Mouse (Mus musculus): ENCODE measurements around the gene Mfsd6l.
A peak's percentile ranks its signal among the peaks of the same experiment; 100 is the strongest.

The Mfsd6l gene

GRCm38 (mm10) chr11:68555918-68556584 lies at the start of gene Mfsd6l:
Gene Mfsd6l, plus strand, starts transcription at chr11:68556186.
- DNase-seq = peak; percentile 55 to 60

GRCm38 (mm10) chr11:68507246-68507645 lies 48.7 kb upstream of the Mfsd6l start:
- no peak for DNase-seq

- no peak for DNase-seq
These were observed 47.4 kb upstream of the Mfsd6l start for GRCm38 (mm10) chr11:68508619-68509018.

GRCm38 (mm10) chr11:68509194-68509593 lies 46.8 kb upstream of the Mfsd6l start:
- no peak for DNase-seq

GRCm38 (mm10) chr11:68513969-68514368 lies 42.0 kb upstream of the Mfsd6l start:
- DNase-seq = no peak

- DNase-seq = no peak
These were observed 36.6 kb upstream of the Mfsd6l start for GRCm38 (mm10) chr11:68519362-68519761.

- no peak for DNase-seq
These were observed 36.2 kb upstream of the Mfsd6l start for GRCm38 (mm10) chr11:68519815-68520214.

- DNase-seq = no peak
These were observed 35.5 kb upstream of the Mfsd6l start for GRCm38 (mm10) chr11:68520439-68520838.

GRCm38 (mm10) chr11:68521352-68521751 lies 34.6 kb upstream of the Mfsd6l start:
- DNase-seq = no peak

GRCm38 (mm10) chr11:68526441-68526840 lies 29.5 kb upstream of the Mfsd6l start:
- DNase-seq = no peak

GRCm38 (mm10) chr11:68531066-68531806 lies 24.8 kb upstream of the Mfsd6l start:
- peak; percentile 59 to 68 for DNase-seq

- DNase-seq = no peak
These were observed 23.9 kb upstream of the Mfsd6l start for GRCm38 (mm10) chr11:68531941-68532535.

- DNase-seq = no peak
These were observed 23.2 kb upstream of the Mfsd6l start for GRCm38 (mm10) chr11:68532773-68533172.

- DNase-seq = no peak
These were observed 22.0 kb upstream of the Mfsd6l start for GRCm38 (mm10) chr11:68533971-68534475.

GRCm38 (mm10) chr11:68536026-68536425 lies 20.0 kb upstream of the Mfsd6l start:
- DNase-seq = no peak

GRCm38 (mm10) chr11:68536465-68536864 lies 19.5 kb upstream of the Mfsd6l start:
- DNase-seq = no peak

- DNase-seq = no peak
These were observed 16.4 kb upstream of the Mfsd6l start for GRCm38 (mm10) chr11:68539621-68540020.

- peak; percentile 24 to 43 for DNase-seq
These were observed 11.4 kb upstream of the Mfsd6l start for GRCm38 (mm10) chr11:68544554-68544953.

- DNase-seq = no peak
These were observed 10.8 kb upstream of the Mfsd6l start for GRCm38 (mm10) chr11:68545172-68545571.

- DNase-seq = no peak
These were observed 10.2 kb upstream of the Mfsd6l start for GRCm38 (mm10) chr11:68545682-68546222.

GRCm38 (mm10) chr11:68547484-68547883 lies 8.5 kb upstream of the Mfsd6l start:
- no peak for DNase-seq

- no peak for DNase-seq
These were observed 6.4 kb upstream of the Mfsd6l start for GRCm38 (mm10) chr11:68549597-68549996.

GRCm38 (mm10) chr11:68550358-68550757 lies 5.6 kb upstream of the Mfsd6l start:
- DNase-seq = no peak
